Mouse (Mus musculus): ENCODE results near the gene Camk1d.

Camk1d gene

DNA sequence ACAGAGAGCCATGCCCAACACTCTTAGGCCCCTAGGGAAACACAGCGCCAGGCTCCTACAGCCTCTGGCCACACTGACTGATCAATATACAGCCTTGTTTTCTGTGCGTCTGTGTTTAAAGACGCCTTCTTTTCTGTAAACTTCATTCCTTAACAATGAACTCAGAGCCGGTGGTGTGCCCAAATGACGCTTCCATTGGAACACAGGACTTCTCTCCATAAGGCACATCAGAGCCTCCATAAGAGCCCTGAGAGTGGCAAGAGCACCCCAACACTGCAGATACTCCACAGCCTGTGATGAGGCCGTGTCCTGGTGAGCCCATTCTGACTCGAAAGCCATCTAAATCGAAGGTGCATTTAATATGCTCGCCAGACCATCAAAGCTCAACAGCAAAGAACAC, 50.8 kb downstream of the Camk1d start:
- DNase-seq (ENCODE audit: low spot score in 2 of 2) = no peak

DNA sequence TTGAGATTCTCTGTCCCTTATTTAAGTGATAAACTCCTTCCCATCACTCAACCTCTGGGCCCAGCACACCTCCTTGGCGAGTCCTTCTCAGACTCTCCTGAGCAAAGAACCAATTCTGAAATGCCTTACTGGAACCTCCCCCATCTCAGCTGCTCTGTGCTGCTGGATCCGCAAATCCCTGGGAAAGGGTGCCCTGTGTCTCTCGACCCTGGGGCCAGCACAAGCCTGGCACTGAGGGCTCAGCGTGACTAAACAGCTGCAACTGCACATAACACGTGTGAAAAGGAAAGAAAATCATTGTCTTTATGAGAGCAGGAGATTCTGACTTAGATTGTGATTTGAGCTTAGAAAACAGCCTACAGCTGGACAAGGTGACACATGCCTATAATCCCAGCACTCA, 52.4 kb downstream of the Camk1d start:
- DNase-seq (ENCODE audit: low spot score in 2 of 2) = no peak

DNA sequence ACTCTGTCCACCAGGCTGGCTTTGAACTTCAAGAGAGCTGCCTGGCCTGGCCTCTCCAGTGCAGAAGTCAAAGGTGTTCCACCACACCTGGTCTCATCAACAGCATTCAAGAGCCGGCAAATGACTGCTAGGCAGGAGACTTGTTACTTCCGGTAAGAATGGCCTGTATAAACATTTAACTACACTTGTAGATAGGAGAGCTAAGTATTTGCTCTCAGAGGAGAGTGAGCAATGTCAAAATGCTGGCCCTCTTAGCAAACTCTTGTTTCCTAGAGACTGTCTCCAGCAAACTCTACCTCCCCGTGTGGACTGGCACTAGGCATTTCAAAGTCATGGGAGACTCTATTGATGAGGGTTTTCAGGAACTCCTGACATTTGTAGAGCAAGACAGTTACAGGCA, 56.3 kb downstream of the Camk1d start:
- no peak for DNase-seq (ENCODE audit: low spot score in 2 of 2)

DNA sequence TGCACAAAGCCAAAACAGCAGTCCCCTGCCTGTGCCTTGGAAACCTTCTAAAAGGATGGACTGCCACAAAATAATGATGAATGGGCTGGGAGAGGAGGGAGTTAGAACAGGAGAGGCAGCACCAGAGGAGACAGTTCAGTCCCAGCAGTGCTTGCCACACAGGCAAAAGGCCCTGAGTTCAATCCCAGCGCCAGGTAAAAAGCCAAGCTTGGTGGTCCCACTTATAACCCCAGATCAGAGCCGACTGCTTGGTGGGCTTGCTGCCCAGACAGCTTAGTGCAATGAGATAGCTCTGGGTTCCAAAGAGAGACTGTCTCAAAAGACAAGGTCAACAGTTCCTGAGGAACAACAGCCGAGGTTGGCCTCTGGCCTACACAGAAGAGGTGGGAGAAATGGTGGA, 58.0 kb downstream of the Camk1d start:
- DNase-seq (ENCODE audit: low spot score in 2 of 2) = no peak

DNA sequence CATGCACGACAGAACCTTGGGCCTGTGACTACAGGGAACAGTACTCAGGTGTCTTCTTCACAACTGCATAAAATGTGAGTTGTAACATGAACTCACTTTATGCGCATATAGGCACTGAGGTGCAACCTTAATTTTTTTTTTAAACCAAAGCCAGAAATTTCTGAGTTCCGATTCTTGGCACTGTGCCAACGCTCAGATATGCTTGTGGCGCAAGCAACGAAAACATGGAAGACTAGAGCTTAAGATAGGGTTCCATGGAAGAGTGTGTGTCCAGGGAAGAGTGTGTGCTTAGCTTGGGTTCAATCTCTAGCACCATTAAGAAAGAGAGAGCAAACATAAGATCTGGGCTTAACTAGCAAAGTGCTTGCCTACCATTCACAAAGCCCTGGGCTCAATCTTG, 62.2 kb downstream of the Camk1d start:
- no peak for DNase-seq (ENCODE audit: low spot score in 2 of 2)

DNA sequence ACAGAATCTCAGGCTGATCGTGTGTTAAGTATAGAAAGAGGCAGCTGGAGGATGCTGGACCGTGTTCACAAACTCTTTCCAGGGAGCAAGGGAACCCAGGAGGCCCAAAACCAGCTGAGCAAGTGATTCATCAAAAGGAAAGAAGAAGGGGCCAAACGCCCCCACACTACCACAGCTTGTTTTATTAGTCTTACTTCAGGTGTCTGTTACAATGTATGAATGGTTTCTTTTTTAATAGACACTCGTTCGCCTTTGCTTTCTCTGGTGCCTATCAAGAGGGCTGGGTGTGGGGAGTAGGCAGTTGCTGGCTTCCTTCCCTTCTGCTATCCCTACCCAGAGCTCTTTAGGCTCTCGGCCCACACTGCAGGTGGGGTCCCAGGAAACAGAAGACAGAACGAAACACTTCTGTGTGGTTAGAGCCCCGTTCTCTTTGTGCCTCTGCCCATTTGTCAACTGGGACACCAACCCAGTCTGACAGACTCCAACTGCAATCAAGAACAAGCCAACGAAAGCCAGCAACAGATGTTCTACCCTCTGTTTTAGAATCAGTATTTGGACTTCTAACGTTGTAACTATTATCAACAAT, 62.9 kb downstream of the Camk1d start:
- no peak for DNase-seq (ENCODE audit: low spot score in 2 of 2)

DNA sequence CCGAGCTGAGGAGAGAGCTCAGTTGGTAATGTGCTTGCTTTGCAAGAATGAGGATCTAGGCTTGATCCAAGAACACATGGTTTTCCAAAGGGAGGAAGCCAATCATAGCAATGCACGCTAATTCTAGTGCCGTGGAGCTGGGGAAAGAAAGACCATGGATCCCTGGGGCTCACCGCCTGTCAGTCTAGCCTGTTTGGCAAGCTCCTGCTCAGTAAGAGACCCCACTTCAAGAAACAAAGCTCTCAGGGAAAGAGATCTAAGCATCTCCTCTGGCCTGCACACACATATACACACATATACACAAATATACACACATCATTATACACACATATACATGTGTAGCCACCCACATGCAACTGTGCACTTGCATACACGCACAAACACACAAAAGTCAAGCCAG, 65.1 kb downstream of the Camk1d start:
- DNase-seq (ENCODE audit: low spot score in 2 of 2) = no peak

DNA sequence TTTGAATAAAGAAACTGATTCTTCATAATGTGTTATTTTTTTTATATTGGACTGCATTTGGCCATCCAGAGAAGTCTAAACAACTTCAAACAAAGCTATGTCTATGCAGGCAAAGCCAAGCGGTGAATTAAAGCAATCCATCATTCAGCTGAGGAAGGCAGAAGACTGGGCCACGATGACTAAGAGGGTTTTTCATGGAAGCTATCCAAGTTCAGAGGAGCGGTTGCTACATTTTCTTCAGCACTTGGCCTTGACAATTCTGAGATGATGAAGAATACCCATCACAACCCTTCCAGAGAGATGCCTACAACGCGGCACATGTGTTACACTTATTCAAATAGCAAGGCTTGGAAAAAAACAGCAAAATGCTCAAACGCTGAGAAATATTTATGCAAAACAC, 65.6 kb downstream of the Camk1d start:
- DNase-seq (ENCODE audit: low spot score in 2 of 2) = no peak

DNA sequence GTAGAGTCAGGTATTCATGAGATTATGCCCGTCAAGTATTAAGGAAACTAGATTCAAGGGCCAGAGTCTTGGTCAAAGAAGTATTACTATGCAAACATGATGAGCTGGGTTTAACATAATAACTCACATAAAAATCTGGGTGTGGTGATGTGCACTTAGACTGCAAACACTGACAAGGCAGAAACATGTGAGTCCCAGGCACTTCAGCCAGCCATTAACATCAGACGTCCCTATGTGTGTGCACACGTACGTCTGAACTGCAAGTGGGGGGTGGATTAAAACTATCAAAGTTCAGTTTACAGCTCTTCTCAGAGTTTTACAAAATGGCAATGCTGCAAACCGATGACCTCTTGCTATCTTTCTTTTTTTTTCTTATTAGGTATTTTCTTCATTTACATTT, 68.0 kb downstream of the Camk1d start:
- no peak for DNase-seq (ENCODE audit: low spot score in 2 of 2)

DNA sequence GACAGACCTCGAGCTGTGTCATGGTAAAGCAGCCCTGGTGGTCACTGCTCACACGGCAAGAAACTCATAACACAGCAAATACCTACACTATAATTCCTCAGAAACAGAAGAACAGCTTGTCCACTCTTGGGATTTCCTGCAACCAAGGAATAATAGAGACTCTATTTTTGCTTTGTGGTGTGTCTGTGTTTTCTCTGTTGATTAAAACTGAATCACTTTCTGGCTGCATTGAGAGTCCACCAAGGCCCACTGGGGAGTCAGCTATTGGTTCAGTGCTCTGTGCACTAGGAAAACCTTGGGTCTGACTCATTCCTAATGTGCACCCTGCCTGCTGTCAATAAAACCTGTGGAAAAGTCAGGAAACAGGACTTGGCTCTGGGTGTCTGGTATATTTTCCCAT, 68.7 kb downstream of the Camk1d start:
- no peak for DNase-seq (ENCODE audit: low spot score in 2 of 2)

DNA sequence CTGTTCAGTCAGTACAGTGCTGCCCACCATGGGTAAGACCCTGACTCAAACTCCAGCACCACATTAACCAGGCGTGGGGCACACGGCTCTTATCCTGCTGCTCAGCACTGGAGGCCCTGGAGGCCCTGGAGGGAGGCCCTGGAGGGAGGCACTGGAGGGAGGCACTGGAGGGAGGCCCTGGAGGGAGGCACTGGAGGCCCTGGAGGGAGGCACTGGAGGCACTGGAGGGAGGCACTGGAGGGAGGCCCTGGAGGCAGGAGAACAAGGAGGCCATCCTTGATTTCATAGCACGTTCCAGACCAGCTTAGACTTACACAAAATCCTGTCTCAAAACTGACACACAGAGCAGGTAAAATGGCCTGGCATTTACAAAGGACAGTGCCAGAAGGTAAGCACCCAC, 70.4 kb downstream of the Camk1d start:
- DNase-seq (ENCODE audit: low spot score in 2 of 2) = no peak

DNA sequence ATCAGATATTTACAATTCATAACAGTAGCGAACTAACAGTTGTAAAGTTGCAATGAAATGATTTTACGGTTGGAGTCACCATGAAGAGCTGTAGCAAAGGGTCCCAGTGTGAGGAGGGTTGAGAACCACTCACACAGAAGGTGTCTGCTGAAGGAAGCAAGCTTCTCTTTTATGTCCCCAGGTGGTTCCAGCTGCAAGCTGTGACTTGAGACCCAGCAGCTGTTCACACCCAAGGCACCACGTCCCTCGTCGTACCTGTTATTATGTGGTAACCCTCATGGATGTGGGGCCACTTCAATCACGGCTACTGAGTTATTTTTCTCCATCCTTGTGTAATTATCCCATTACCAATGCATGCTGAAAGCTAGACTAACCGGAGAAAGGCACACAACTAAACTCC, 71.1 kb downstream of the Camk1d start:
- DNase-seq (ENCODE audit: low spot score in 2 of 2) = no peak

DNA sequence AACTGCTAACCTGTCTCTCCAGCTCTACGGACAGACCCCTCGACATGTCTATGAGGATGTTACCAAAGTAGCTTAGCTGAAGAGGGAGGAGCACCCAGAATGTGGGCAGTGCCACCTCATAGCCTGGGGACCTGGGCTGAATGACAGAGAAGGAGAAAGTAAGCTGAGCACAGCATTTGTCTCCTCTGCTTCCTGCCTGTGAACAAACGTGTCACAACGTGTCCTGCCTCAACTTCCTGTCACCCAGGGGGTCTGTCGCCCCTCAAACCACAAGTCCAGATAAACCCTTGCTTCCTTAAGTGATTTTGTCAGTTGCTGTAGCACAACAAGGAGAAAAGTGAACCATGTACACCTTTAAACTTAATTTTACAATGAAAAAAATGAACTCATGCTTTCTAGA, 71.7 kb downstream of the Camk1d start:
- no peak for DNase-seq (ENCODE audit: low spot score in 2 of 2)

DNA sequence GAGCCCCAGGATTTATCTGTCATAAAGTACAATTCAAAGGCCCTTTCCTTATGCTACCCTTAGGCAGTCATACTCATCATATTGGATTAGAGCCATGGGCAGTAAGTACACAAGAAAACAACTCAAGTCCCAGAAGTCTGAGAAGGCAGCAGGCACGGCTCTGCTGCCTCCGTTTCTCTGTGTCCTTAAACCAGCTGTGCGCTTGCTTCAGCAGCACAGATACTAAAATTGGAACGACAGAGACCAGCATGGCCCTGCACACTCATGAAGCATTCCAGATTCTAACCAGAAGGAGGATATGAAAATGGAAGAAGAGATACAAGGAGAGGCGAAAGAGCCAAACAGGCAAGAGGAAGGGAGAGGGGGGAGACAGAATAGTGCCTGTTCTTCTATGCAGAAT, 72.6 kb downstream of the Camk1d start:
- peak in 1 of 2 experiments; percentile 26 for DNase-seq (ENCODE audit: low spot score in 2 of 2)

DNA sequence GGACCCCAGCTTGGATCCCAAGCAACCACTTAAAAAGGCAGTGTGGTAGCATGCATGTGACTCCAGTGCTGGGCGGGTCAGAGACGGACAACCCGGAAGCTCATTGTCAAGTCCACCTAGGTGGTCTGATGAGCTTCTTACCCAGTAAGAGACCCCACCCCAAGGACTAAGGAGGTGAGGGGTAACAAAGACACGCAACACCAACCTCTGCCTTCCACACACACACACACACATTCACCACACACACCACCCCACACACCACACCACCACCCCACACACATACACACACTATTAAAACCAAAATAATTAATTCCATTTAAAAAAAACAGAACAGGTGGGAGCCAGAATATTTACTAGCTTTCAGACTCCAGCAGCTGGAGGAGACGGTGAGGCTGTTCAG, 73.7 kb downstream of the Camk1d start:
- no peak for DNase-seq (ENCODE audit: low spot score in 2 of 2)

DNA sequence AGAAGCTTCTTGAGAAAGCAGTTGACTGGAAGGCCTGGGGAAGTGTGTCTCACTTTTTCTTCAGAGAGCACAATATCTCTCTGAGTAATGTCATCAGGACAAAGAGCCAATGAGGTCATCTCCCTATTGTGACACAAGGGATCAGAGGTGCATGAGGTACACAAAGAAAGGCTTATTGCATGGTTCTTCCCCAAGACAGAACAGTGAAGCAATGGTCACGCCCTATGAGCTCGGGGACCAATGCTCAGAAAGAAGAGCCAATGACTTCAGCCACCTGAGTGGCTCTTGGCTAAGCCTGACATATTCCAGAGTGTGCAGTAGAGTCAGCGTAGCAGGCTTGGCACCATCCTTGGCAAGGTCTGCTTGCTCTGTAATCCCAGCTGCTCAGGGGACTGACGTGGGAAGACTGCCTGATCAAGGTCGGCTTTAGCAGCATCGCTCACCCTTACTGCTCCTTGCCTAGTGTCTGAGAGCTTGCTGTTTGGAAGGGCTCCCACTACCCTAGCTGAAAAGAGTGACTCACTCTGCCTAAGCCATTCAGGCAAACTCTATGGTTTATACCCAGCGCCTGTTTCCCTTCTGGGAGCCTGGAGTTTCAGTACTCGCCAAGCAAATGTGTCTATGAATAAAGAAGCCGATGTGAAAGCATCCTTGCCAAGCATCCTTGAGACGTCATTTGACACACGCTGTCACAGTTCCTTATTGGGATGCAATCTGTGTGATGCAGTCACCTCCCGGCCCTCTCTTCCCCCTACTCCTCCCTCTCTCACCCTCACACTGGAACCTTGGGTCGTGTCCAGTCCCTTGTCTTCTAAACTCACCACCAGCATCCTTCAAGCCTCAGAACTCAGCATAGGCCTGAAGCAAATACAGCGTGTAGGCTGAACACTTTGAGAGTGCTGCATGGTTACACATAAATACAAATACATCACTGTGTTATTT, 77.2 kb downstream of the Camk1d start:
- peak; percentile 53 to 75 for DNase-seq (ENCODE audit: low spot score in 2 of 2)

DNA sequence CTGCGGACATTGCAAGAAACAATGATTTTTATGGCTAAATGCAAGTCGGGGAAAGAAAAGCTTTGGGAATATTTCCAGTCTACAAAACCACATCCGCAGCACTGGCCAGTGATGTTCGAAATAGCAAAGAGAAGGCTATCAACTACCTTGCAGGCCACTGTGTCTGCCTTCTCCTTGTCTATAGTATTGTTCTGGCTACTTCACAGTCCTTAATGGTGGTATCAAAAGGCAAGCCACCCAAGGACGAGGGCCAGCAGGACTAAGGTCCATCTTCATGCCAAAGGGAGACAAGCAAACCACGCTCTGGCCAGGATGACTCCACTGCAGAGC, 82.0 kb downstream of the Camk1d start:
- no peak for DNase-seq (ENCODE audit: low spot score in 2 of 2)

DNA sequence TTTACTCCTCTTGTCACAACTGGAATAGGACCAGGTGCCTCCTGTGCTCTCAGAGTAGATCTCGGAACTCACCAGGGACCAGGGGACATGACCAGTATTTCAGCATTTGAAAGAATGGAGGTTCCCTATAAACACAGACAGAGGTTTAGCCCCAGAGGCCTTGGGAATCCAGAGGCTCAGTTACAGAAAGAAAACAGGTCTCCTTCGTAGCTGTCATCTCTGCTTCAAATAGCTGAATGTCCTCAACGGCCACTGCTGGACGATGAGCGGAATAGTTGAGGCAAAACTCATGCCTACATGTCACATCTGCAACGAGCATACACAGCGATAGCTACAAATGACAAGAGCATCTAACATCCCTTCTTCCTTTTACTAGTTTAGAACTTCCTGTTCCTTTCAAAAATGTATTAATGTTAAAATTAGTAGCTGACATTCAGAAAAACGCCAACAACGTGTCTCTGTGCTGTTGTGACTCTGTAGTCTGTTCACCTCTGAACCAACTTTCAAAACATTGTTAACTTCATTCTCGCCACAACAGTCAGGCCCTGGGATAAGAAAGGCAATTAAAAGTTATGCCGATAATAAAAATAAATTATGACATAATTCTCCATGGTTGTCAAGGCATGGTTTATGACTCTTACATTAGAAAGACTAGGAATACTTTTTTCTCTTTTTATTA, 82.5 kb downstream of the Camk1d start:
- no peak for DNase-seq (ENCODE audit: low spot score in 2 of 2)

DNA sequence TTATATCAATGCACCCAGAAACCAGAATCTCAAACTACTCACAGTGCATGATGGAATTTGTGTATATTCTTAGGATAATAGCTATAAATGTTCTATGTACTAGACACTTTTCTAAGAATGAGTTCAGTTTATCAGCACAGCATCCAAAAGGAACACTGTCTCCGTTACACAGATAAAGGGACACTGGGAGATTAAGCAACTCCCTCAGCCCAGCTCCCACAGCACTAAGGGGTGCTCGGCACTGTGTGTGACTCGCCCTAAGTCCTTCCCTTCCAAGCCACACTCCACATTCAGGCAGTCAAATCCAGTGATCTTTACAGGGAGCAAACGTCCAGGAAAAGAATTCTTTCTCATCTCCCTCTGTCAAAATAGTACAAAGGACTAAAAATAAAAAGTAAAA, 83.6 kb downstream of the Camk1d start:
- DNase-seq (ENCODE audit: low spot score in 2 of 2) = no peak

DNA sequence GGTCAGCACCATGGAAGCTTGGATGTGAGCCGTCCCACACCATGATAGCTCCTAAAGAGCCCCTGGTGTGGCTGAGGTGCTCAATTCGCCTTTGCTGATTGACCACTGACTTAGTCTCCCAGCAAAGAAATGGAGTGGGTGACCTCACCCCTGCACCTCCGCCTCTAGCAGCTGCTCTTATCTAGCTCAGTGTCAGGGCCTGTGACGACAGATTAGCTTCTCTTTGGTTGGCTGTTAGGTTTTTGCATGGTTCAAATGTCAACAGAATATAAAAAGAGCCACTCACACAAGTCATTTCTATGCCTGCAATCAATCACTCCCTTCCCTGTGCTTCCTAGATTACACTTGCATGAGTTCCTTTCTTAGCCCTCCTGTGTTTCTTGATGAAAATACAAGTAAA, 89.9 kb downstream of the Camk1d start:
- no peak for DNase-seq (ENCODE audit: low spot score in 2 of 2)

DNA sequence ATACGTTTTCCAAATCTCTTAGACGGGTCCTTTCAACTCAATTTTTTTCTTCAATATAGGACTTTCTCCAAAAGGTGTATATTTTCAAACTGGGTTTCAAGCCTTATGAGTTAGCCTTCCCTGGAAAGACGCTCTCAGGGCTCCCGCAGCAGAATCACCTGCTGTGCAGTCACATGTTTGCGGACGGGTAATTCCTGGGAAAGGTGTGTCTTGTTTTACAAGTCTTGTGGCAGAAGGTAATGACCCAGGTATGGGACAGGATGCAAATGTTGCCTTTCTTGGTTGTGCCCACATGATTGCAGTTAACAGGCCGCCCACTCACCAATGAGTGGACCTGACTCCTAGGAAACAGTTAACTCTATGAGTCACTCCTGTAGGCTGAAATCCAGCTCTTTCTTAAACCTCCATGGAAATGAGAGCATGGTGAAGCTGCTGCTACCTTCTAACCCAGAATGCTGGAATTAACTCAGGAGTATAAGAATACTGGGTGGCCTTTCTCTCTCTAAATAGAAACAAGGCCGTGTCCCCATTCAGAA, 95.9 kb downstream of the Camk1d start:
- DNase-seq (ENCODE audit: low spot score in 2 of 2) = peak; percentile 52 to 53

DNA sequence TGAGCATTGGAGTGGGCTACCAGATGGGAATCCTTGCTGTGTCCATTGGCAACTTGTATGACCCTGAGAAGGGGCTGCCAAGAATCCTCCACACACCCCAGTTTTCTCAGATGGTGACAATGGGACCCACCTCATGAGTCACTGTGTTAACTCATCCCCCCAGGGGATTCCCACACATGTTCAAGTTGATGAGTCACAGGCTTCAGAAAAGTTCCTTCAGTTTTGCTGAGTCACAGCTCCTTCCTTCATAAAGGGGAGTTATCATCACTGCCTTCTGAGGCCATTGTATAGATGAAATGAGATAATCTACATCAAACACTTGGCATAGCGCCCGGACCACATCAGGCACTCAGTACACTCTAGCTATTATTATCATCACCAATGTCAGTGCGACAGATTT, 99.4 kb downstream of the Camk1d start:
- peak; percentile 56 to 63 for DNase-seq (ENCODE audit: low spot score in 2 of 2)

DNA sequence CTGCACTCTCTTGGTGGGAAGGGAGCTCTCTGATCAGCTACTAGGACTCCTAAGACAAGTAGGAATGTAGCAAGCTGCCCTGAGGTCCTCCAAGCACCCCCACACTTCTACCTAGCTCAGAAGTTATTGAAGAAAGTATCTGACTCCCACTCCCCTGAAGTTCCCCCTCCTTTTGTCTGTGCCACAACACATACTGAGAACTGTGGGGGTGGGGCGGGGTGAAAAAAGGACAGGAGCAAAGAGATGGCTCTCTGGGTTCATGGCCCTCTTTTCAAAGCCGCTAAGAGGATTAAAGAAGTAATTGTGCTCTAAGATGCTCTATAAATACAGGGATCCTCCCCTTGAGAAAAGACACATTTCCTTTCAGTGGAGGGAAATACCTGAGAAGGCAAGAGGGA, 100.0 kb downstream of the Camk1d start:
- DNase-seq (ENCODE audit: low spot score in 2 of 2) = no peak

Measured in right cerebral cortex, postnatal 36 days (tissue).